Mouse (Mus musculus): ENCODE measurements around the gene Ccnd3. TPM values are rescaled to one million over a fixed set of nuclear protein-coding genes. Genes with fewer than 3 reads are reported as not detected.

Gene Ccnd3
- total and polyA plus RNA-seq, 2 experiments from 2014 or later: 41.1 to 52.6 TPM

- Histone ChIP-seq H3K27me3 (ENCODE audit: insufficient read depth, low read length) (no peaks in the 10 kb centered on the region), H3K4me2 (ENCODE audit: low read depth, low read length, poor library complexity, severe bottlenecking) (peak overlapping the region; percentile 37), H3K4me1 (ENCODE audit: insufficient read depth, low read length) (no peaks in the 10 kb centered on the region), H3K4me3 (ENCODE audit: low read depth, low read length) (no peak overlapping the region), H3K9ac (replicated peaks; ENCODE audit: low read length, poor library complexity, severe bottlenecking) (peak overlapping the region; percentile 37), H3K9me3 (ENCODE audit: low read length) (no peaks in the 10 kb centered on the region), H3K27ac (ENCODE audit: low read depth, low read length) (peak overlapping the region; percentile 70), H3K36me3 (ENCODE audit: insufficient read depth, low read length) (no peaks in the 10 kb centered on the region)
- no peak for TF ChIP-seq CTCF (IDR thresholded peaks at IDR 0.05)
- ATAC-seq (ENCODE audit: low FRiP score) (peak; percentile 77), DNase-seq (ENCODE audit: low spot score) (peak; percentile 71)
- WGBS: 6% methylated on average over 16 of the region's 17 CpGs
These were observed 16.9 kb downstream of the Ccnd3 start for GRCm38 (mm10) chr17:47521551-47522258.

GRCm38 (mm10) chr17:47522536-47522935, 17.7 kb downstream of the Ccnd3 start:
- ATAC-seq (ENCODE audit: low FRiP score) (no peak), DNase-seq (ENCODE audit: low spot score) (no peak)
- TF ChIP-seq CTCF (IDR thresholded peaks at IDR 0.05): no peak
- Histone ChIP-seq H3K27me3 (ENCODE audit: insufficient read depth, low read length) (no peaks in the 10 kb centered on the region), H3K9me3 (ENCODE audit: low read length) (no peaks in the 10 kb centered on the region), H3K9ac (replicated peaks; ENCODE audit: low read length, poor library complexity, severe bottlenecking) (peak overlapping the region; percentile 33; the same call in 1 of the 2 replicates), H3K4me1 (ENCODE audit: insufficient read depth, low read length) (no peaks in the 10 kb centered on the region), H3K36me3 (ENCODE audit: insufficient read depth, low read length) (no peaks in the 10 kb centered on the region), H3K4me2 (ENCODE audit: low read depth, low read length, poor library complexity, severe bottlenecking) (no peak overlapping the region), H3K27ac (ENCODE audit: low read depth, low read length) (peak overlapping the region; percentile 70; the same call in 1 of the 2 replicates), H3K4me3 (ENCODE audit: low read depth, low read length) (no peak overlapping the region)
- 74% methylated on average over 4 of the region's 4 CpGs for WGBS

GRCm38 (mm10) chr17:47523211-47523682, 18.4 kb downstream of the Ccnd3 start:
- 58% methylated on average over 18 of the region's 18 CpGs for WGBS
- H3K4me3 ChIP-seq (ENCODE audit: low read depth, low read length): no peak overlapping the region
- H3K9ac ChIP-seq (replicated peaks; ENCODE audit: low read length, poor library complexity, severe bottlenecking): peak overlapping the region; percentile 33; the same call in 1 of the 2 replicates
- ATAC-seq (ENCODE audit: low FRiP score) (no peak), DNase-seq (ENCODE audit: low spot score) (no peak)
- H3K27me3 ChIP-seq (ENCODE audit: insufficient read depth, low read length): no peaks in the 10 kb centered on the region
- H3K36me3 ChIP-seq (ENCODE audit: insufficient read depth, low read length): no peaks in the 10 kb centered on the region
- TF ChIP-seq CTCF (IDR thresholded peaks at IDR 0.05): no peak
- no peak overlapping the region for H3K4me2 ChIP-seq (ENCODE audit: low read depth, low read length, poor library complexity, severe bottlenecking)
- H3K9me3 ChIP-seq (ENCODE audit: low read length): no peaks in the 10 kb centered on the region
- H3K27ac ChIP-seq (ENCODE audit: low read depth, low read length): no peak overlapping the region
- H3K4me1 ChIP-seq (ENCODE audit: insufficient read depth, low read length): no peaks in the 10 kb centered on the region

- Histone ChIP-seq H3K36me3 (ENCODE audit: insufficient read depth, low read length) (no peaks in the 10 kb centered on the region), H3K9me3 (ENCODE audit: low read length) (no peaks in the 10 kb centered on the region), H3K4me1 (ENCODE audit: insufficient read depth, low read length) (no peaks in the 10 kb centered on the region), H3K27ac (ENCODE audit: low read depth, low read length) (no peak overlapping the region), H3K4me3 (ENCODE audit: low read depth, low read length) (no peak overlapping the region), H3K4me2 (ENCODE audit: low read depth, low read length, poor library complexity, severe bottlenecking) (no peak overlapping the region), H3K27me3 (ENCODE audit: insufficient read depth, low read length) (no peaks in the 10 kb centered on the region), H3K9ac (replicated peaks; ENCODE audit: low read length, poor library complexity, severe bottlenecking) (no peak overlapping the region)
- no peak for ATAC-seq (ENCODE audit: low FRiP score)
- 72% methylated on average over 8 of the region's 8 CpGs for WGBS
- no peak for DNase-seq (ENCODE audit: low spot score)
- TF ChIP-seq CTCF (IDR thresholded peaks at IDR 0.05): no peak
These were observed 19.2 kb downstream of the Ccnd3 start for GRCm38 (mm10) chr17:47524055-47524454.

DNA sequence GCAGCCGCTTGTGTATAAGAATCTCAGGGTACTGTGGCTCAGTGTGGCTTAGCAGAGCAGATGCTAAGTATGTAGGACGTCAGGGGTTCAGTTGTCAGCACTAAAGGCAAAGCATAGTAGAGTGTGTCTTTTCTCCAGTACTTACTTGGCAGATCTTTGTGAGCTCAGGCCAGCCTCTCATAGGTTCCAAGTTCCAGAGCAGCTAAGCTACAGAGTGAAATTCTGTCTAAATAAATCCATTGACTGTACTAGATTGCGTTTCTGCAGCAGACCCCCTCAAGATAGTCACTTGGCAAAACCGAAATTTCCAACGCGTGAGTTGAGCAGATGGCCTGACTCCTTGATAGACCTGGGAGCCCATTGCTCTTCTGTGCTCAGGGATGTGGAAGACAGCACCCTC, 20.1 kb downstream of the Ccnd3 start:
- Histone ChIP-seq H3K9ac (replicated peaks; ENCODE audit: low read length, poor library complexity, severe bottlenecking) (no peak overlapping the region), H3K36me3 (ENCODE audit: insufficient read depth, low read length) (no peaks in the 10 kb centered on the region), H3K27me3 (ENCODE audit: insufficient read depth, low read length) (no peaks in the 10 kb centered on the region), H3K4me2 (ENCODE audit: low read depth, low read length, poor library complexity, severe bottlenecking) (no peak overlapping the region), H3K4me3 (ENCODE audit: low read depth, low read length) (no peak overlapping the region), H3K4me1 (ENCODE audit: insufficient read depth, low read length) (no peaks in the 10 kb centered on the region), H3K27ac (ENCODE audit: low read depth, low read length) (no peak overlapping the region), H3K9me3 (ENCODE audit: low read length) (no peaks in the 10 kb centered on the region)
- ATAC-seq (ENCODE audit: low FRiP score) (no peak), DNase-seq (ENCODE audit: low spot score) (no peak)
- 94% methylated on average over 6 of the region's 6 CpGs for WGBS
- TF ChIP-seq CTCF (IDR thresholded peaks at IDR 0.05): no peak

DNA sequence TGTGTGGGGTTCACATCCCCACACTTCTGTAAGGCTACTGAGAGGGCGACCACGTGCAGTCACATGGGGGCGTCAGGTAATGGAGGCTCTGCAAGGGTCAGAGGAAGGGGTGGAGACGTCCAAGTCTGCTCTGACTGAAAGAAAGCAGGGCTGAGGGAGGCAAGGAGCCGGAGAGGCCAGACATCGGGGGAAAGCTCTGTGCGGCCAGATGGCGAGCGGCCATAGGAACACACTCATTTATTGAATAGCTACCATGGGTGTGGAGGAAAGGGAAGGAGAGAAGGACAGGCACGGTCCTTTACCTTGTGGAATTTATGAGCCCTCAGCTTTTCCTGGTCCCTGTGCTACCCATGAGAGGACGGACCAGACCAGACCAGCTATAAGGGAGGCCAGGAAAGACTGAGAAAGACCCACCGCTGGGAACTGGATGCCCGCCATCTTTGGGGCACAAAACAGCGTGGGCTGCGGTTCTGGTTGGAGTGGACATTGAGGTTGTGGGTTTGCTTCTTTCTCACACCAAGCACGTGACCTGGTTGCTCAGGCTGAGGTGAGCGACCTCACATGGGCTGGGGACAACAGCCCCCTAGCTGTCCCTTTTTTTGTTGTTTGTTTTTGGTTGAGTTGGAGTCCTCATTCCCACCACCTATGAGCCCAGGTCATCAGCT, 22.1 kb downstream of the Ccnd3 start:
- Histone ChIP-seq H3K9ac (replicated peaks; ENCODE audit: low read length, poor library complexity, severe bottlenecking) (no peak overlapping the region), H3K36me3 (ENCODE audit: insufficient read depth, low read length) (no peaks in the 10 kb centered on the region), H3K27me3 (ENCODE audit: insufficient read depth, low read length) (no peaks in the 10 kb centered on the region), H3K4me3 (ENCODE audit: low read depth, low read length) (no peak overlapping the region), H3K4me2 (ENCODE audit: low read depth, low read length, poor library complexity, severe bottlenecking) (no peak overlapping the region), H3K9me3 (ENCODE audit: low read length) (no peaks in the 10 kb centered on the region), H3K4me1 (ENCODE audit: insufficient read depth, low read length) (no peaks in the 10 kb centered on the region), H3K27ac (ENCODE audit: low read depth, low read length) (no peak overlapping the region; the same call in 1 of the 2 replicates)
- no peak for DNase-seq (ENCODE audit: low spot score)
- no peak for TF ChIP-seq CTCF (IDR thresholded peaks at IDR 0.05)
- ATAC-seq (ENCODE audit: low FRiP score): no peak
- 88% methylated on average over 17 of the region's 17 CpGs for WGBS

Measured in midbrain, postnatal 0 days (tissue).